Mouse (Mus musculus): ENCODE results near the gene Mfap1a. TPM values are rescaled to one million over a fixed set of nuclear protein-coding genes. Genes with fewer than 3 reads are reported as not detected.
A peak's percentile ranks its signal among the peaks of the same experiment; 100 is the strongest.

The Mfap1a gene
- polyA plus RNA-seq, 1 experiment from 2014 or later = 33.7 TPM

DNA sequence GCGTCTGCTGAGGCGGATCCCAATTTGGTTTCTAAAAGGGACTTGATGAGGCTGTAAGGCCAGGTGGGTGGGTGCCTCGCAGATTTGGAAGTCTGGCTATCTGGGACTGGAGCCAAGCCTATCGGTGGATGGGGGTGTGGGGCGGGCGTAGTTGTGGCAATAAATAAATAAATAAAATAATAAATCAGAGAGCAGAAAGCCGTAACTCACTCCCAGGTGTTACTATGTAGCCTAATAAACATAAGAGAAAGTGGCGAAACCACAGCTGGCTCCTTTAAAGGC, 63.5 kb downstream of the Mfap1a start:
- 17% methylated on average over 8 of the region's 8 CpGs for WGBS
- DNase-seq (ENCODE audit: low spot score) (no peak), ATAC-seq (replicated peaks; ENCODE audit: low FRiP score) (no peak)
- H3K4me1 ChIP-seq (replicated peaks; ENCODE audit: control insufficient read depth, insufficient read depth, low read length) = peaks cover 15% of the 10 kb centered on the region
- H3K4me2 ChIP-seq (ENCODE audit: low read depth, low read length, severe bottlenecking) = peak overlapping the region; percentile 77; the same call in 1 of the 2 replicates
- H3K9ac ChIP-seq (ENCODE audit: low read length) = no peak overlapping the region; the same call in 1 of the 2 replicates
- peaks cover 3% of the 10 kb centered on the region; the same call in 1 of the 2 replicates for H3K36me3 ChIP-seq (ENCODE audit: control insufficient read depth, insufficient read depth, low read length)
- H3K9me3 ChIP-seq (ENCODE audit: control insufficient read depth, low read length) = no peaks in the 10 kb centered on the region
- peaks cover 9% of the 10 kb centered on the region for H3K27me3 ChIP-seq (ENCODE audit: control insufficient read depth, insufficient read depth, low read length)
- peak overlapping the region; percentile 32; the same call in 1 of the 2 replicates for H3K4me3 ChIP-seq (ENCODE audit: low read depth, low read length)
- no peak overlapping the region for H3K27ac ChIP-seq (ENCODE audit: low read depth, low read length)

DNA sequence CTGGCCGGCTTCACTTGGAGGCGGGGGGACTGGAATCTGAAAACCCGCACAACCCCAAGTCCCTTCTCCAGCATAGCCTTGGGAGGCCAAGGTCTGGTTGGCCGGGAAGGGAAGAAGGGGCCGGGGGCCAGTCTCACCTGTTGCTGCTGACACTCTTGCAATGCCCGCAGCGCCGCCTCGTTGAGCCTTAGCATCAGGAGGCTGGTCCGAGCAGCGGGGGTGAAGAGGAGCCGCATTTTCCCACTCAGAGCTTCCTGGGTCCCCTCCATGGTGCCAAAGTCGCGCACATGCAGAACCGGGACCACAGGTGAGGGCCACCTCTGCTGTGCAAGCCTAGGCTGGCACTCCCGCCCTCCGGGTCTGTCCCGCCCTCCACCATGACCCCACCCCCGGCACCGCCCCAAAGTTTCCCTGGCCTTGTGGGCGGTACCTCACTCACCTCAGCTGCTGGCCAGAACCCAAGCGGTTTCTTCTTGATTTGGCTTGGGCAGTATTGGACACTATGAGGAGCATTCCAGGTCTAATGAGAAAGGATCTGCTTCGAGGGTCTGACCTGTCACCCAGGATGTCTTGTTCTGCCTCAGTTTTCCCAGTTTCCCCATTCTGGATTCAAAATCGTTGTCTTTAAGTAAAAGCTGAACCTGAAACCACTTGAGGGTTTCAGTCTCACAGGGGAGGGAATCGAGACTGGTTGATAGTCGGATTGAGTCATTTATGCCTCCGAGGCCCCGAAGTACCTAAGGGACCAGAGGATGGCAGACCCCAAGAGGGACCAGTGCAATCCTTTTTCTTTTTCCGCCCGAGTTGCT, 64.0 kb downstream of the Mfap1a start:
- Histone ChIP-seq H3K27ac (ENCODE audit: low read depth, low read length) (no peak overlapping the region), H3K4me3 (ENCODE audit: low read depth, low read length) (peak overlapping the region; percentile 32), H3K4me2 (ENCODE audit: low read depth, low read length, severe bottlenecking) (peak overlapping the region; percentile 77), H3K36me3 (ENCODE audit: control insufficient read depth, insufficient read depth, low read length) (peaks cover 3% of the 10 kb centered on the region; the same call in 1 of the 2 replicates), H3K9me3 (ENCODE audit: control insufficient read depth, low read length) (no peaks in the 10 kb centered on the region), H3K27me3 (ENCODE audit: control insufficient read depth, insufficient read depth, low read length) (peaks cover 9% of the 10 kb centered on the region), H3K4me1 (replicated peaks; ENCODE audit: control insufficient read depth, insufficient read depth, low read length) (peaks cover 15% of the 10 kb centered on the region), H3K9ac (ENCODE audit: low read length) (peak overlapping the region; percentile 27)
- 2% methylated on average over 30 of the region's 30 CpGs for WGBS
- peak; percentile 78 for ATAC-seq (replicated peaks; ENCODE audit: low FRiP score)
- DNase-seq (ENCODE audit: low spot score) = peak; percentile 79

Small RNA genes within 50 kb of the gene (microRNA-seq; reads per million reads assigned to microRNA genes)
- not detected for gene Gm22953 (ENCODE audit: insufficient number of aligned reads)

Other genes with a start within 250 kb of the Mfap1a start
- gene Trp53bp1, start 235.3 kb downstream of the Mfap1a start, polyA plus RNA-seq (2014; fragmentation: Nextera tagmentation; extraction: Ambion mirVana) = 152 and 169 TPM in 2 replicates
- gene Map1a, start 217.1 kb downstream of the Mfap1a start, polyA plus RNA-seq (2014; fragmentation: Nextera tagmentation; extraction: Ambion mirVana) = 16.2 and 18.1 TPM in 2 replicates
- gene Ppip5k1, start 151.3 kb downstream of the Mfap1a start, polyA plus RNA-seq (2014; fragmentation: Nextera tagmentation; extraction: Ambion mirVana) = 10.7 and 11.7 TPM in 2 replicates
- 3.0 and 3.6 TPM in 2 replicates for gene Ckmt1, start 149.0 kb downstream of the Mfap1a start, polyA plus RNA-seq (2014; fragmentation: Nextera tagmentation; extraction: Ambion mirVana)
- gene Strc, start 119.5 kb downstream of the Mfap1a start, polyA plus RNA-seq (2014; fragmentation: Nextera tagmentation; extraction: Ambion mirVana) = not detected in 2 replicates
- gene Pdia3, start 92.9 kb downstream of the Mfap1a start, polyA plus RNA-seq (2014; fragmentation: Nextera tagmentation; extraction: Ambion mirVana) = 407 and 435 TPM in 2 replicates
- 2.2 and 2.4 TPM in 2 replicates for gene Catsper2, start 92.9 kb downstream of the Mfap1a start, polyA plus RNA-seq (2014; fragmentation: Nextera tagmentation; extraction: Ambion mirVana)
- gene Ell3, start 62.4 kb downstream of the Mfap1a start, polyA plus RNA-seq (2014; fragmentation: Nextera tagmentation; extraction: Ambion mirVana) = 2.7 and 3.2 TPM in 2 replicates
- gene Serf2, start 57.5 kb downstream of the Mfap1a start, polyA plus RNA-seq (2014; fragmentation: Nextera tagmentation; extraction: Ambion mirVana) = 431 and 446 TPM in 2 replicates
- 106 and 123 TPM in 2 replicates for gene Hypk, start 53.4 kb downstream of the Mfap1a start, polyA plus RNA-seq (2014; fragmentation: Nextera tagmentation; extraction: Ambion mirVana)
- gene Serinc4, start 49.9 kb downstream of the Mfap1a start, polyA plus RNA-seq (2014; fragmentation: Nextera tagmentation; extraction: Ambion mirVana) = 0.49 and 1.1 TPM in 2 replicates
- gene Mfap1b, start 32.6 kb downstream of the Mfap1a start, polyA plus RNA-seq (2014; fragmentation: Nextera tagmentation; extraction: Ambion mirVana) = 62.6 and 64.1 TPM in 2 replicates
- 16.5 and 18.7 TPM in 2 replicates for gene Wdr76, start 58 bp upstream of the Mfap1a start, polyA plus RNA-seq (2014; fragmentation: Nextera tagmentation; extraction: Ambion mirVana)